Mouse (Mus musculus) adrenal gland, adult 2 months (tissue): ENCODE results near the gene Inmt. TPM values are rescaled to one million over a fixed set of nuclear protein-coding genes. Genes with fewer than 3 reads are reported as not detected.
"Not testable (repeated sequence)": the region's sequence is repeated elsewhere in the genome, so short reads cannot be mapped to it uniquely, and the experiment has no call there.

Experiments used
- DNase-seq: peaks from one replicate; pipeline ENCODE4 v3.0.0; 2021
- long read RNA-seq: library from polyadenylated mRNA; stranded (forward); transcript quantifications from one replicate; pipeline ENCODE4 v2.0.0, GENCODE M21; 2021
- polyA plus RNA-seq: library from polyadenylated mRNA; depleted of rRNA; stranded (reverse); fragments of >200 nt; gene quantifications from 2 replicates; pipeline ENCODE4 v1.2.3, GENCODE M21; 2012; rRNA removed
- total RNA-seq, 2 experiments: library from RNA; stranded (reverse); gene quantifications; 2 replicates each; pipeline ENCODE4 v1.2.3; 2021

Gene Inmt
- 10 to 100 TPM in 1 of 2 experiments, 1 to 10 TPM in 1; 8.9 to 28.9 TPM for total RNA-seq
- polyA plus RNA-seq = 3.3 and 3.8 TPM in 2 replicates
- long read RNA-seq, transcript Inmt-201 (3 exons, 1,077 nt) = major isoform, 5 of 7 reads
- long read RNA-seq, partial matches to known transcripts = 0 of 7 reads
- long read RNA-seq, other reads (novel, unspliced or antisense) = 2 of 7 reads

DNA sequence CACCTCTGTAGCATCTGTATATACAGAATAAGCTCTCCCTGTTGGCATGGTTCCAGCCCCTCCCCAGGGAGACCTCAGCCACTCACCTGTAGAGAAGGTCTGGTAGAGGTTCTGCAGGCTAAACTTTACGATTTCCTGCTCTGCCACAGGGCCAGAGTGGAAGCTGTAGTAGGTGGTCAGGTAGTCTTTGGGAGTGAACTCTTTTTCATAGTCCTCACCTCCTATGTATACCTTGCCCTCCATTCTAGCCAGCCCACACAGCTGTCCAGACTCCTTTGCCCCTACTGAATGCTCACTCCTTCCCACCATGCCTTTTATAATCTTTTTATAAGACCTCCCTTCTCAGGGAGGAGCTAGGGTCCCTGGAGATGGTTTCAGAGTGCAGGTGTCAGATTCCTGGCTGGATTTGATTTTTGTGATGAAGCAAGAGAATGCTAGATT, at the start of gene Inmt:
Inmt (minus strand) TSS at position 303 of the 441 bp plus-strand sequence.
- no peak for DNase-seq

DNA sequence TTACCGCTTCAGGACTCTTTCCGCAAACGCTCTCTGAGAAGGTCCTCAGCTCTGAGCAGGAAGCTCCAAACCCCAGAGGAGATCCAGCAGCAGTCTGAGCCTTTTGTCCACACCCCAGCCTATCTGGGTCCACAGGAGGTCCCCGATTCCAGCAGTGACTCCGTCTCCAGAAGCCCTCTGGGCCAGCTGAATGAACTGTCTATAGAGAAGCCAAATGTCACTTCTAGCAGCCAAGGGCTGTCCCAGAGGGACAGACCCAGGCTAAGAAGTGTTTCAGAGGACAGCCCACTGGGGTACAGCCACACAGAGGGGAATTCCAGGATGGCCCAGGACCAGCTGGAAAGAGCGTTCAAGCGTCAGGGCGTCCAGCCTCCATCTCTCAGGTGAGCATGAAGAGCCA, 49.1 kb upstream of the Inmt start:
- no peak for DNase-seq

DNA sequence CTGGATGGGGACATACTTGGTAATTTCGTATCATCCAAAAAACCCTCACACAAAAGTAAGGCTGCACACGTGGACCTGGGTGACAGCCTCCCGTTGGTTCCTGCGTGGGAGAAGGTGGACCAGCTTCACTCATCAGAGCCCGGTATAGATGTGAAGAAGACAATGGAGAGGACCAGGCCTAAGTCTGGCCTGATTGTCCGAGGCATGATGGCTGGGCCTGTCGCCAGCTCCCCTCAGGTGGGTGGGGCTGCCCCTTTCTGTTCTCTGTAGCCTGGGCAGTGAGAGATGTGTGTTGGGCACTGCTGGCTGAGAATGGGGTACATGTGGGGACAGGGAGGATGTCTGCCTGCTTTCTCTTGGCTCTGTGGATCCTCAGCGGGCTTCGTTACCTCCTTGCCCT, 43.4 kb upstream of the Inmt start:
- no peak for DNase-seq

DNA sequence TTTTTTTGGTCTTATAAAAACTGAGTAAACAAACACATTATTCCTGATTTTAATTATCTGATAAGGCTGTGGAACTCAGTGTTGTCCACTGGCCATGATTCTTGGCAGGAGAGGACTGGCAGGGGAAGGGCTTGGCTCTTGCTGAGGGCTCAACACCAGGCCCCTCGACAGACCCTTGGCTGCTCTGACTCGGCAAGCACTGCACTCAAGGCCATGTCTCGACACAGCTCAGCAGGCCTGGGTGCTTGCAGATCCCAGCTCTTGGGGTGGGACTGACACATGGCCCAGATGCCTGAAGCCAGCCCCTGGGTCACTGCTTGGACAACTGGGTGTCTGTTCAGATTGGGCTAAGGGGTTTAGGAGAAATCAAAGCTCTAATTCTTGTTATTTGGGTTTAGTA, 39.7 kb upstream of the Inmt start:
- peak; percentile 15 for DNase-seq

DNA sequence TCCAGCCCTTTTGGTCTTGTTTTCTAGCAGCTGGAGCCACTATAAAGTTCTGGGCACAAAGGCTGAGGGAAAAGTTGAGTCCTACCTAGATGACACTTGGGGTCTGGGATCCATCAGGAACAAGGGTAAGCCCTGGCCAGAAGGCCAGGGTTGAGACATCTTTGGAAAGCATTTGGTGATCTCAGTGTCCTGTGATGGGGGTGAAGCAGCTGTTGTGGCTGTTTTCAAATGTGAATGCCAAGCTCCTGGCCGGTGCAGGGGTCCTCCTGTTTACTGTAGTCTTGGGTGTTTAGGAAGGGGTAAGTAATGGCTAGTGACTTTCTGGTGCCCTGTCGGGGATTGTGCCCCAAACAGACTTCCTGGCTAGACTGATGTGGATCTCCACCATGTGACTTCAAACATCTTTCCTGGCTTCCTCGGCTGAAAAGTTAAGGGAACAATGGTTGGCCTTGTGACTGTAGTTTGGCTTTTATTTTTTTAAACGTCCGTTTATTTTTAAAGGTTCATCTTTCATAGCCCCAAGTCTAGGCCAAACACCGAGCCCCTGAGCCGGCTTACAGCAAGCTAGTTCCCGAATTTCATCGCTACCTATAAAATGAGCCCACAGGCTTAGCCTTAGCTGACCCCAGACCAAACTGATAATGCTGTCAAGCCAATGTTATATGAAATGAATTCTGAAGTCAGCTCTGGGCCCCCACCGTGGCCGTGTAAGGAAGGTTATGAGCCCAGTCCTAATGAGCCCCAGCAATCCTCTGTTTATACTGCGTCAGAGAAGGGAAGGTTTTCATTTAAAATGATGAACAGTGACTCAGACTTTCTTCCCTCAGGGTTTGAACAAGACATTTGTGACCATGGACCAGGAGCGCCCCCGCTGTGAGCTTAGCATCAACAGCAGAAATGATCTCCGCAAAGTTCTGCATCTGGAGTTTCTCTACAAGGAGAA, 35.9 kb upstream of the Inmt start:
- no peak for DNase-seq

DNA sequence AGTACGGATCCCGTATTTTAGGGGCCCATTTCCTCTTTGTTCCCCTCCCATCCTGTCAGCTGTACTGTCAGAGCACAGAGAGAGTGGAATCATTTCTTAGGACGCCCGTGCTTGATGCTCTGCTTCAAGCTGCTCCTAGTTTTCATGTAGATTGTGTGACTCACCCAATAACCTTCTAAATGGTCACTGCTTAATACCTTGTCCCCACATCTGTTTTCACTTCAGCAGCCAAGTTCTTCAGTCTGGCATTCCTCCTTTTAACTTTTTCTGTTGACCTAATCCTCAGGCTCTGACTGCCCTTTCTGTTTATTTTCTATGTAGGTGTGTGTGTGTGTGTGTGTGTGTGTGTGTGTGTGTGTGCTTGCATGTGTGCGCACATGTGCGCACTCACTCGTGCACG, 32.9 kb upstream of the Inmt start:
- DNase-seq = no peak

DNA sequence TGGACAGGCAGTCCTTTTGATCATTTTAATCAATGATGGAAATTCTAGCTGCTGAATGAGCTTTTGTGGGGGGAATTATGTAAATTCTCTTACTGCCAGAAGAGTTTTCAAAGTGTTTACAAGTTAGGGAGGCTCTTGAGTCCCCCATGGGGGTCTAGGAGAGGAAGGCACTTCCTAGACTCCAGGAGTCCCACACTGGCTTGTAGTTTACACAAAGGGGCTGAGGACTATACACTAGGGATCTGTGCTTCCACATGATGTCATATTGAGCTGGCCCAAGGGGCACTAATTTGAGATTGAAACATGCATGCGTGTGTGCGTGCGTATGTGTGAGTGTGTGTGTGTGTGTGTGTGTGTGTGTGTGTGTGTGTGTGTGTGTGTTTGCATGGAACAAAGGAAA, 29.1 kb upstream of the Inmt start:
- no peak for DNase-seq

DNA sequence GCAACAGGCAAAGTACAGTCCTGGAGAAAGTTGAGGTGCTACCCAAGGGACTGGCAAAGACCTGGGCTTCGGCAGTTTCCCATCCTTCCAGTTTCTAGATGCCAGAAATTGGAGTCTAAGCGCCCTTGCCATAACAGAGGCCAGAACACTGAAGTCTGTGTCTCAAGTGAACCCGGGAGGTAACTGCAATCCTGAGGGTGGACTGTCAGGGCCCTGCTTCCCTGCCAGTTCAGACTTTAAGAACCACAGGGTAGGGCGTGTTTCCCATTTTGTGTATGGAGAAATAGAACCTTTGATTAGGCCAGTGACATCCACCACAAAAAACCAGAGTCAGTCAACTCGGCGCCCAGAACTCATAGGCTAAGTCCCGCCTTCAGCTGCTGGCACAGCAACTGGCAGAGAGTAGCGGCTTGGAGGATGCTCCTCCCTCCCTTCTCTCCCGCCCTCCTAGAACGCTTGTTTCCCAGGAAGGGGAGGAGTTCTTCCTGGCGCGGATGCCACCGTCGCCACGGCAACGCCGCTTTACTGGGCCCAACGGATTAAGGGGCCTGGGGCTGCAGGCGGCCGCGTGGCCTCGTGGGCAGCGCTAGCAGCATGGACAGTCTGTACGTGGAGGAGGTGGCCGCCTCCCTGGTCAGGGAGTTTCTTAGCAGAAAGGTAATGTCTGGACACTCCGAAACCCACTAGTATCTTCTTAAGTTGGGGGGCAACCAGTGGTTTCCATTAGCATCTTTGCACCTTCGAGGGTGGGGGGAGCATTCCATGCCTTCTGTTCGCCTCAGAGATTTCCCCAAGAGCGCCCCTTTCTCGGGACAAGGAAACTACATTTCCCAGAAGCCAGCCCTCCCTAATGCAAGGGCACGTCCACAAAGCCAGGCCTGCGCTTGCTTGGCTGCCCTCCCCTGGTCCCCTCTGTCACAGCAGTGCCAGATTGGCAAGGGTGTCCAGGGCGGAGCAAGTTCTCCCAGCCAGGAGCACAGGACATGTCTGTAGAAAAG, 28.4 kb upstream of the Inmt start, which contains the start of gene Mindy4:
Mindy4 (plus strand) TSS at position 471 of the 998 bp plus-strand sequence.
- peak; percentile 93 for DNase-seq

DNA sequence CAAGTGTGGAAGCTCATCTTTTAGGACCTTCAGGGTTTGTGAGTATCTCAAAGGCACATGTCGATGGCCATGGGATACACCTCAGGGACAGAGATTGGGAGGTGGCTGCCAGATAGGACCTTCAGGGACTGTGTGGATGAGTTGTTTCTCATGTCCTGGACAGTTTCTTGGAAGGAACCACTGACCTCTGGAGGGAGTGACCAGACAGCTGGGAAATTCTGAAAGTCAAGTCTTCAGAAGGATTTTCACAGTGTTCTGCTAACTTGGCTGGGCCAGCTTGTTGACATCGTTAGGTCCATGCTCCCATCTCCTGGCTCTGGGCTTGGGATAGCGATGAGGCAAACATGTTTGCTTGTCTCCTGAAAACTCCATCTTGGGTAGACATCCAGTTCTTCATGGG, 24.2 kb upstream of the Inmt start:
- no peak for DNase-seq

DNA sequence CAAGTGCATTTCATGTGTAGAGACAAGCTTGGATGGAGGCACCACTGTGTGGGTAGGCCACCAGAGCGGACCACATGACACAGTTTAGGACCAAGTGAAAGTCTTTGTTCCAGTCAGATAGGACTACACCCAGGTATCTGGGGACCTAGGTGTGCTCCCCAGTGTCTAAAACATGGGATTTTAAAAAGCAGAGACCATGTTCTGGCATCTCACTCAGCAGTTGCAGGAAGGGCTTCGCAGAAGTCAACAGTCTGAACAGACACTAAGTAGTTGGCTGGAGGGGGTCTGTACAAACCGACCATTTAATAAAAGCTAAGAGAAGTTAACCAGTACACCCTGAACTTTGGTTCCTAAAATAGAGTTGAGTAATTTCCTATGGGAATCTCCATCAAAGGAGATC, 18.3 kb upstream of the Inmt start:
- no peak for DNase-seq

DNA sequence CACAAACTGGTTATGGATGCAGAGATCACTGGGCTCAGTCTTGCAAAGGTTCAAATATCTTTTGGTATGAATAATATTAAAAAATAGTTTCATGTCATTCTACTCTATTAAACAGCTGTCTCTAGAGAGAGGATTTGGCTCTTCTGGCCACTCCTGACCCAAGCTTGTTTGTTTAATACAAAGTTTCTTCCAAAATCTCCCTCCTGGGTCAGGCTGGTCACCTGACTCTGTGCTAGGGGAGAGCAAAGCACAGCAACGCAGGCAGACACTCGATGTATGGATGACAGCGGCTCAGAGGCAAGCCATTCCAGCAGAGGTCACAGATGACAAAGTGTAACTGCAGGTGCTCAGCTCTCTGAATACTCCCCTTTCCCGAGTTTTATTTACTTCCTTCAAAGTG, 16.7 kb upstream of the Inmt start:
- DNase-seq = no peak

DNA sequence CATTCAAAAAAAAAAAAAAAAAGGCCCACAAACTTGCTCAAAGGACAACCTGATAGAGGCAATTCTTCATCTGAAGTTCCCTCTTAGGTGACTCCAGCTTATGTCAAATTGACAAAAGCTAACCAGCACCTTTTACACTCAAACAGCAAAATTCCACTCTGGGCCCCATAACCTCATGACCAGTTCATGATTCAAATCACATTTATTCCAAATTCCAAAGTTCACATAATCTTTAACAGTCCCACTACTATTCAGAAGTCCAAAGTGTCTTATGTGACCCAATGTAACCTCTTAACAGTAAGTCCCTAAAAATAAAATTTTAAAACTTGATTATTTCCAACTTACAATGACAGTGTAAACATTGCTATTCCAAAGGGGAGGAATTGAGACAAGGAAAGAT, 14.6 kb upstream of the Inmt start:
- DNase-seq = no peak

DNA sequence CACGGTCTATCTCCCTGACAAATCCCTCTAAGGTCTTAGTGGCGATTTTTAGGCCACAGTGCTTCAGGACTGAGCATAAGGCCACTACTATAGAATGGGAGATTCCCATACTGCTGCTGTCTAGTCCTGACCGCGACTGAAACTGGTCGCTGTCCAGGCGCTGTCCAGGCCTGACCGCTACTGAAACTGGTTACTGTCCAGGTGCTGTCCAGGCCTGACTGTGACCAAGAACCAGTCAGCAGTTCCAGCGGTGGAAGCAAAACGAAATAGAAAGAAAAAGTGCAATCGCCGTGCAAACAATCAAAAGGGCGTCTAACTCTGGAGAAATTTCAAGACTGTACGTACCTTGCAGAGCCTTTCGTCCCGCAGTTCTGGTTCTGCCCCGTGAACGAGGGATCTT, 13.0 kb upstream of the Inmt start:
- not testable (repeated sequence) for DNase-seq

DNA sequence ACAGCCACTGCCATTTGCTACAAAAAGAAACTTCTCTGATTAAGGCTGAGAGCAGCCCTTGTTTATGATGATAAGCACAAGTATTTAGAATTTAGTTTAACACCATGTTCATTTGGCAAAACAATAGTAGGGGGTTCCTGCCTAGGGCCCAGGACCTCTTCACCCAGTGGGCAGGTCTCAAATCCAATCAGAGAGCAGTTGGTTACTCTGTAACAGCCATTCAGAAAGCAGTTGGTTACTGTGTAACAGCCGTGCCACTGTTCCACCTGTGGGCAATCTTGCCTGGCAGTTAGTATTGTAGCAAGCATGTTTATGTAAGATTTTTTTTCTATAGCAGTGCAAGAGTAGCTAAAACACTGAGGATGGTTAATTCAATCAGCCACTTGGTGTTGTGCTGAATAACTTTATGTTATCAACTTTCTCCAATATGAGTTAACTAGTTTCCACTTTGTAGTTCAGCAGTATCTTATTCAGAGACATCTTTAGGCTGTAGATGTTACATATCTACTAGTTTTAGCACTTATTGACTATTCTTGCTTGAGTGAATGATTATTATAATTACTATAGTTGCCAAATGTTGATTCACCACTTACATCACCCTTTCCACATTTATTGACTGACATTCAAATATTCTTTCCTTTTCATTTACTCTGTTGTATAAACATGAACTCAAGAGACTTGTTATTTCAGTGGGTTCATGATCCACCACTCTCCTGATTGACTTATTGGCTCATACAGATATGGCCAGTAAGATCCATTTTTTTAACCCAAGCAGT, 8.0 kb upstream of the Inmt start:
- DNase-seq = no peak

DNA sequence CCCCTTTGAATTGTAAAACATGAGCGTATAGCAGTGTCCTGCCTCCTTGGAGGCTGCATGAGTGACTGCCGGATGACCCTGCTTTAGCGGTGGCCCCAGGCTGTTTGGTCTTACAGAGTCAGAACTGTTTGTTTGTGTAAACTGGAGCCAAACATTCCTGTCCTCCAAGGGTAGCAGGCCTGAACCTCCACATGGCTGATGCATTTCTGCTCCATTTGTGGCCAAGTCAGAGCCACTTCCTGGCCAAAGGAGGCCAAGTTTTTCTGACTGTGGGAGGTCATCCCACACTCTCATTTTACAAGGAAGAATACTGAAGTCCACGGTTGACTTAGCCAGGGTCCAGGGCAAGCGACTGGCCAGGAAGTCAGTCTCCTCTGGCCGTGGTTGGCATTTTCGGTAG, 4.7 kb upstream of the Inmt start:
- no peak for DNase-seq

DNA sequence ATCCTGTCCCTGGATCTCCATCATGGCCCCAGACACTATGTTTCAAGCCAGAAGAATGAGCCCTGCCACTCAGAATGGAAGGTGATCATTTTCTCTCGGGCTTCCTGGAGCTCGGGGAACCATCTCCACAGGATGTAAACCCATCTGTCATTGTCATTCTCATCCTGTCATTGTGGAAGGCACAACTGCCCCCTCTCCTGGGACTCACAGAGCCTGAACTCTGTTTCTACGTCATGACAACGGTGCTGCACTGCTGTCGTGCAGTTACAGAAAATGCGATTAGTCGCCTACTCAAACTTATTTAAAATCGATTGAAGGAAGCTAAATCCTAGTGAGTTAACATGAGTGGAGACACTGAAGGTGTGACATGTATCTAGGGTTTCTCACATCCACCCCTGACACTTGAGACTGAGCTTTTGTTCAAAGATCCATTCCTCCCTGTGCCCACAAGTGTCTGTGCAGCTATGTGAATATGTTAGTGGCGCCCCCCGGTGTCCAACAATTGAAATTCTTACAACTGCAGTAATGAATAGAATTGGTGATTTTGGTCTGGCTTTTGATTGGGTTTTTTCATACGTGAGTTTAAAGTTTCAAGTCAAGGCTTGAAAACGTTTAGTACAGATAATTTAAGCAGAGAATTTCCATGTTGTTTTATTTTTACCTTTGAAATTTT, 2.4 kb upstream of the Inmt start:
- no peak for DNase-seq

DNA sequence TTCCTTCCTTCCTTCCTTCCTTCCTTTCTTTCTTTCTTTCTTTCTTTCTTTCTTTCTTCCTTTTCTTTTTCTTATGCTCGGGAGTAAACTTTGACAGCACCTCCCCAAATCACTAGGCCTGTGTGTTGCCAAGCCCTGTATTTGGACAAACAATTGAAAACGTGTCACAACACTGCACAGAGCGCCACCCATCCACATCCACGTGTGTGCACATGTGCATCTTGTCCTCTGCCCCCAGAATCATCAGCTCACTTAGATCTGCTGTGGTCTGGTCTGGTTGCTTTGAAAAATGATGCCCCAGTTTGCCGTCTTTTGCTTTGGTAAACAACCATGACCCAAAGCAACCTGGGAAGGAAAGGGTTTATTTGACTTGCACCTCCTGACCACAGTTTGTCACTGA, 1.0 kb upstream of the Inmt start:
- DNase-seq = no peak

DNA sequence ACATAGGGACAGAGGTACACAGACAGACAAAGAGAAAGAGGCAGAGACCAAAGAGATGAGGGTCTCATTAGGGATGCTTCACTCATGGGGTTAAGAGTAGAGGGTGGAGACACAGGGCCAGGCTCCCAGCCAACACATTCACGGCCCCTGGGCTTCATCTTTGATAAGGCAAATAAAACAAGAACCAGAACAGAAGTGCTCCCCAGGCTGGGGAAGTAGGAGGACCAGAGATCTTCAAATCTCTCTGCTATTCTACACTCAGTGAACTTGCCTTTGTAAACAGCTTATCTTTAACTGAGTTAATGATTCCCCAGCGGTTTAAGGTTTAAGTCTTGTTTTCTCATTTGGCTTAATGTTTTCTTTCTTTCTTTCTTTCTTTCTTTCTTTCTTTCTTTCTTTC, 613 bp upstream of the Inmt start:
- DNase-seq = no peak

DNA sequence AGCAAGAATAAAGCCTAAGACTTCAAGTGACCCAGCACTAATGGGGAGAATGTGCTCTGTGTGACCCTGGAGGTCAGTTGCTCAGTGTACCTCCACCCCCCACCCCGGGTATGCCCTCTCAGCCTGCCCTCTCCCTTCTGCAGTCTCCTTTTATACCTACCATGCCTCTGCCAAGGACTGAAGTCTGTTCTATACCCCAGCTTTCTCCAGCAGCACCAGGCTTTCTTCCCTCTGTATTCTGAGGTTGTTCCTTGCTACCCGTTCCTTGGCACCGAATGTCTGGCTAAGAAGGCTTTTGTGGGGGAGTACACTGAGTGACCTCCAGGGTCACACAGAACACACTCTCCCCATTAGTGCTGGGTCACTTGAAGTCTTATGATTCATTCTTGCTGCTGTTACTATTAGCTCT, 898 bp downstream of the Inmt start:
- DNase-seq = no peak

DNA sequence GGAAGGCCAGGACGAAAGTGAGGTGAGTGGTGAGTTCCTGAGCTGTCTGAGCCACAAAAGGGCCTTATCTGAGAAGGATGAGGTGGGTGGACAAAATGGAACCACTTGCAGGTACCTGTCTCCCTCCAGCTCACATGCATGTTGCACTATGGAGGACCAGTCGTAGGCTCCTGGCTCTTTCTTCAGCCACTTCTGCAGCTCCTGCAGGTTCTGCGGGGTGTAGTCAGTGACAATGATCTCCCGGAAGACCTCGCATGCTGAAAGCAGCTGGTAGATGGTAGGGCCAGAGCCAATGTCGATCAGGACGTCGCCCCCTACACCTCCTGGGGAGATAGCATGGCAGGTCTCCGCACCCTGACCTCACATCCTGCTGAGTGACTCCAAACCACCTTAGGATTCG, 1.7 kb downstream of the Inmt start:
- DNase-seq = no peak

DNA sequence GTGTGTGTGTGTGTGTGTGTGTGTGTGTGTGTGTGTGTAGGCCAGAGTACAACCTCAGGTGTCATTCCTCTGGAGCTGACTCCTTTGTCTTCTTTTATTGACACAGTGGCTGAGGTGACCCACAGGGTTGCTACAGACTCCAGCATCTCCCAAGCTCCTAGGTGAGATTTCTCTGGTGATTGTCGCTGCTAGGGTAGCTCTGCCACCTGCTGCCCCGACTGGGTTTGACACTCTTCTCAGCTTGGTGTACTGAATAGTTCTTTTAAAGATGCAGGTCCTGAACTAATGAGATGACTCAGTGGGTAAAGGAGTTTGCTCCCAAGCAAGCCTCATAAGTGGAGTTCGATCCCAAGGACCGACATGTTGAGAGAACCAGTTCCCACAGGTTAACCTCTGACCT, 3.2 kb downstream of the Inmt start:
- no peak for DNase-seq
